Mouse (Mus musculus) hindbrain, embryonic 10.5 days (tissue): ENCODE results near the gene St6gal2. TPM values are rescaled to one million over a fixed set of nuclear protein-coding genes. Genes with fewer than 3 reads are reported as not detected.

ENCODE experiments used
- DNase-seq: peaks from one replicate; pipeline ENCODE4 v3.0.0-alpha.2; 2017; ENCODE audit warnings: low spot score
- H3K27ac ChIP-seq: fragments of 300-500 bp; sonication (generic); 2 replicates; pipeline ENCODE4 v1.5.1; 2016; ENCODE audit warnings: mild to moderate bottlenecking, moderate library complexity
- H3K27me3 ChIP-seq: fragments of 300-500 bp; sonication (generic); 2 replicates; pipeline ENCODE4 v1.6.1; 2016; ENCODE audit warnings: mild to moderate bottlenecking; ENCODE audit not compliant: poor library complexity, insufficient read depth, severe bottlenecking
- H3K36me3 ChIP-seq: fragments of 300-500 bp; sonication (generic); 2 replicates; pipeline ENCODE4 v1.6.1; 2016; ENCODE audit warnings: mild to moderate bottlenecking, moderate library complexity
- H3K4me1 ChIP-seq: fragments of 300-500 bp; sonication (generic); replicated peaks from 2 replicates; pipeline ENCODE4 v1.6.1; 2016; ENCODE audit warnings: mild to moderate bottlenecking
- H3K4me3 ChIP-seq: fragments of 300-500 bp; sonication (generic); 2 replicates; pipeline ENCODE4 v1.5.1; 2016; ENCODE audit warnings: mild to moderate bottlenecking, moderate library complexity
- H3K9me3 ChIP-seq: fragments of 300-500 bp; sonication (generic); 2 replicates; pipeline ENCODE4 v1.6.1; 2016; ENCODE audit warnings: mild to moderate bottlenecking, moderate library complexity
- WGBS: fragments of 180-500 bp; shearing (Covaris S2); methylation state at CpG from one replicate; pipeline ENCODE4 v1.1.7; 2016; 5-methylcytosine and 5-hydroxymethylcytosine counted together
- polyA plus RNA-seq: library from polyadenylated mRNA; unstranded; fragments of >200 nt; fragmentation: Nextera tagmentation; extraction: Ambion mirVana; gene quantifications from 2 replicates; pipeline ENCODE4 v1.2.1, GENCODE M21; 2016

The St6gal2 gene
- 4.4 and 6.9 TPM in 2 replicates for polyA plus RNA-seq

- H3K9me3 ChIP-seq = no peaks in the 10 kb centered on the region
- no peaks in the 10 kb centered on the region for H3K36me3 ChIP-seq
- H3K27ac ChIP-seq = peak within 1 kb of the TSS; percentile 95
- DNase-seq = peak; percentile 82
- peaks cover 26% of the 10 kb centered on the region; the same call in 1 of the 2 replicates for H3K27me3 ChIP-seq
- under 1% methylated on average over 84 of the region's 84 CpGs for WGBS
- peaks cover 15% of the 10 kb centered on the region; the same call in 1 of the 2 replicates for H3K4me1 ChIP-seq
- peak within 1 kb of the TSS; percentile 76 for H3K4me3 ChIP-seq
These were observed at the start of gene St6gal2 for GRCm38 (mm10) chr17:55445250-55446184. St6gal2 (plus strand) TSS chr17:55445382.

GRCm38 (mm10) chr17:55406043-55406442 is 39.1 kb upstream of the St6gal2 start:
- H3K36me3 ChIP-seq = no peaks in the 10 kb centered on the region
- no peaks in the 10 kb centered on the region for H3K4me1 ChIP-seq
- WGBS = 89% methylated on average over 2 of the region's 2 CpGs
- no peaks in the 10 kb centered on the region for H3K9me3 ChIP-seq
- no peaks in the 10 kb centered on the region for H3K27me3 ChIP-seq
- H3K4me3 ChIP-seq = no peak overlapping the region
- DNase-seq = no peak
- H3K27ac ChIP-seq = no peak overlapping the region

GRCm38 (mm10) chr17:55416519-55416918 is 28.7 kb upstream of the St6gal2 start:
- H3K36me3 ChIP-seq = no peaks in the 10 kb centered on the region
- no peak for DNase-seq
- H3K4me1 ChIP-seq = no peaks in the 10 kb centered on the region
- WGBS = 85% methylated on average over 2 of the region's 2 CpGs
- no peaks in the 10 kb centered on the region for H3K9me3 ChIP-seq
- no peak overlapping the region for H3K4me3 ChIP-seq
- no peak overlapping the region for H3K27ac ChIP-seq
- H3K27me3 ChIP-seq = no peaks in the 10 kb centered on the region

GRCm38 (mm10) chr17:55446185-55446527 is 974 bp downstream of the St6gal2 start:
- no peak for DNase-seq
- WGBS = 1% methylated on average over 6 of the region's 6 CpGs
- H3K36me3 ChIP-seq = no peaks in the 10 kb centered on the region
- H3K4me1 ChIP-seq = peaks cover 15% of the 10 kb centered on the region; the same call in 1 of the 2 replicates
- peak overlapping the region; percentile 76 for H3K4me3 ChIP-seq
- H3K9me3 ChIP-seq = no peaks in the 10 kb centered on the region
- peak overlapping the region; percentile 95 for H3K27ac ChIP-seq
- peaks cover 26% of the 10 kb centered on the region; the same call in 1 of the 2 replicates for H3K27me3 ChIP-seq

- Histone ChIP-seq H3K36me3 (no peaks in the 10 kb centered on the region), H3K4me3 (peak overlapping the region; percentile 76), H3K4me1 (peaks cover 15% of the 10 kb centered on the region; the same call in 1 of the 2 replicates), H3K27me3 (peaks cover 26% of the 10 kb centered on the region; the same call in 1 of the 2 replicates), H3K27ac (no peak overlapping the region), H3K9me3 (no peaks in the 10 kb centered on the region)
- WGBS = 36% methylated on average over 4 of the region's 4 CpGs
- no peak for DNase-seq
These were observed 1.5 kb downstream of the St6gal2 start for GRCm38 (mm10) chr17:55446698-55447097.

GRCm38 (mm10) chr17:55450943-55451342 is 5.8 kb downstream of the St6gal2 start:
- H3K36me3 ChIP-seq = no peaks in the 10 kb centered on the region
- H3K9me3 ChIP-seq = no peaks in the 10 kb centered on the region
- DNase-seq = no peak
- WGBS = 79% methylated on average over 2 of the region's 2 CpGs
- peaks cover 12% of the 10 kb centered on the region; the same call in 1 of the 2 replicates for H3K27me3 ChIP-seq
- H3K4me1 ChIP-seq = 0 out of 2 replicates have a peak, but pooled peaks cover 8% of the 10 kb centered on the region
- no peak overlapping the region for H3K4me3 ChIP-seq
- H3K27ac ChIP-seq = no peak overlapping the region

GRCm38 (mm10) chr17:55454487-55454886 is 9.3 kb downstream of the St6gal2 start:
- no peaks in the 10 kb centered on the region for H3K36me3 ChIP-seq
- no peak overlapping the region for H3K27ac ChIP-seq
- no peaks in the 10 kb centered on the region for H3K4me1 ChIP-seq
- H3K27me3 ChIP-seq = no peaks in the 10 kb centered on the region
- no peaks in the 10 kb centered on the region for H3K9me3 ChIP-seq
- DNase-seq = no peak
- no peak overlapping the region for H3K4me3 ChIP-seq
- 77% methylated on average over 3 of the region's 3 CpGs for WGBS

GRCm38 (mm10) chr17:55460187-55460586 is 15.0 kb downstream of the St6gal2 start:
- H3K4me1 ChIP-seq = no peaks in the 10 kb centered on the region
- no peaks in the 10 kb centered on the region for H3K27me3 ChIP-seq
- no peaks in the 10 kb centered on the region for H3K9me3 ChIP-seq
- no peak overlapping the region for H3K4me3 ChIP-seq
- H3K27ac ChIP-seq = no peak overlapping the region
- WGBS = 81% methylated on average over 1 of the region's 1 CpGs
- H3K36me3 ChIP-seq = no peaks in the 10 kb centered on the region
- DNase-seq = no peak

GRCm38 (mm10) chr17:55467579-55467978 is 22.4 kb downstream of the St6gal2 start:
- no peak for DNase-seq
- no peak overlapping the region for H3K4me3 ChIP-seq
- H3K4me1 ChIP-seq = no peaks in the 10 kb centered on the region
- no peak overlapping the region for H3K27ac ChIP-seq
- H3K36me3 ChIP-seq = no peaks in the 10 kb centered on the region
- no peaks in the 10 kb centered on the region for H3K9me3 ChIP-seq
- H3K27me3 ChIP-seq = no peaks in the 10 kb centered on the region
- WGBS = 80% methylated on average over 3 of the region's 3 CpGs

GRCm38 (mm10) chr17:55468963-55469362 is 23.8 kb downstream of the St6gal2 start:
- Histone ChIP-seq H3K4me1 (no peaks in the 10 kb centered on the region), H3K27me3 (no peaks in the 10 kb centered on the region), H3K27ac (no peak overlapping the region), H3K36me3 (no peaks in the 10 kb centered on the region), H3K4me3 (no peak overlapping the region), H3K9me3 (no peaks in the 10 kb centered on the region)
- DNase-seq = no peak

GRCm38 (mm10) chr17:55475974-55476373 is 30.8 kb downstream of the St6gal2 start:
- no peak overlapping the region for H3K4me3 ChIP-seq
- H3K4me1 ChIP-seq = no peaks in the 10 kb centered on the region
- DNase-seq = no peak
- no peaks in the 10 kb centered on the region for H3K27me3 ChIP-seq
- no peak overlapping the region for H3K27ac ChIP-seq
- H3K9me3 ChIP-seq = no peaks in the 10 kb centered on the region
- no peaks in the 10 kb centered on the region for H3K36me3 ChIP-seq
- WGBS = 89% methylated on average over 4 of the region's 4 CpGs

GRCm38 (mm10) chr17:55477361-55477760 is 32.2 kb downstream of the St6gal2 start:
- no peak overlapping the region for H3K4me3 ChIP-seq
- no peak overlapping the region for H3K27ac ChIP-seq
- no peaks in the 10 kb centered on the region for H3K4me1 ChIP-seq
- H3K36me3 ChIP-seq = peaks cover 4% of the 10 kb centered on the region; the same call in 1 of the 2 replicates
- no peaks in the 10 kb centered on the region for H3K27me3 ChIP-seq
- no peak for DNase-seq
- H3K9me3 ChIP-seq = no peaks in the 10 kb centered on the region

GRCm38 (mm10) chr17:55479367-55479766 is 34.2 kb downstream of the St6gal2 start:
- no peaks in the 10 kb centered on the region for H3K9me3 ChIP-seq
- no peaks in the 10 kb centered on the region for H3K27me3 ChIP-seq
- H3K36me3 ChIP-seq = peaks cover 7% of the 10 kb centered on the region; the same call in 1 of the 2 replicates
- H3K27ac ChIP-seq = no peak overlapping the region
- DNase-seq = no peak
- H3K4me3 ChIP-seq = no peak overlapping the region
- 87% methylated on average over 7 of the region's 7 CpGs for WGBS
- no peaks in the 10 kb centered on the region for H3K4me1 ChIP-seq
